Mouse (Mus musculus) bone marrow, adult 2 months (tissue): Measurements from ENCODE around the gene Ninj1.

Experiments
- CTCF ChIP-seq: fragments of 200-500 bp; IDR thresholded peaks from 2 replicates; pipeline ENCODE4 v1.5.1; 2011; ENCODE audit warnings: low read length, control low read depth; ENCODE audit not compliant: control insufficient read depth, insufficient read depth
- POLR2A ChIP-seq: fragments of 200-500 bp; IDR thresholded peaks from 2 replicates; pipeline ENCODE4 v1.6.1; 2011; ENCODE audit warnings: low read depth, mild to moderate bottlenecking, control low read depth, low read length, borderline replicate concordance; ENCODE audit not compliant: control insufficient read depth

DNA sequence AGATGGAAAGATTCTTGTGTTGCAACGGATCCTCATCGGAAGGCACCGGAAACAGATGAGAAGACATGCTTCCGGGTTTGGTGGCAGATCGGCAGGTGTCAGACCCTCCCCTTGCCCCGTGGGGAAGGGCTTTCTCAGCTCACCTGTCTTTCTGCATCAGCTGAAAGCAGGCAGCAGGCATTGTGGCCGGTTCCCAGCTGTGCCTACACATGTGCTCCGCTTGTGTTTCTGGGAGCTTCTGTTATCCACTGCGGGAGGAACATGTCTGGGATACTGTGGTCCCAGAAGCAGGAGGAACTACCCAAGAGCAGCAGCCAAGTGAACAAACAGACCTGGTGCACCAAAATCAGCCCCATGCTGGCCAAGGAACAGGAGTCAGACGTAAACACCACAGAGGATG lies 11.8 kb upstream of the Ninj1 start:
- TF ChIP-seq CTCF (no peak), POLR2A (no peak)
